Mouse (Mus musculus): ENCODE results near the gene Dnaic1. TPM values are rescaled to one million over a fixed set of nuclear protein-coding genes. Genes with fewer than 3 reads are reported as not detected.

The Dnaic1 gene
- polyA plus RNA-seq, 1 experiment = 86.5 TPM

DNA sequence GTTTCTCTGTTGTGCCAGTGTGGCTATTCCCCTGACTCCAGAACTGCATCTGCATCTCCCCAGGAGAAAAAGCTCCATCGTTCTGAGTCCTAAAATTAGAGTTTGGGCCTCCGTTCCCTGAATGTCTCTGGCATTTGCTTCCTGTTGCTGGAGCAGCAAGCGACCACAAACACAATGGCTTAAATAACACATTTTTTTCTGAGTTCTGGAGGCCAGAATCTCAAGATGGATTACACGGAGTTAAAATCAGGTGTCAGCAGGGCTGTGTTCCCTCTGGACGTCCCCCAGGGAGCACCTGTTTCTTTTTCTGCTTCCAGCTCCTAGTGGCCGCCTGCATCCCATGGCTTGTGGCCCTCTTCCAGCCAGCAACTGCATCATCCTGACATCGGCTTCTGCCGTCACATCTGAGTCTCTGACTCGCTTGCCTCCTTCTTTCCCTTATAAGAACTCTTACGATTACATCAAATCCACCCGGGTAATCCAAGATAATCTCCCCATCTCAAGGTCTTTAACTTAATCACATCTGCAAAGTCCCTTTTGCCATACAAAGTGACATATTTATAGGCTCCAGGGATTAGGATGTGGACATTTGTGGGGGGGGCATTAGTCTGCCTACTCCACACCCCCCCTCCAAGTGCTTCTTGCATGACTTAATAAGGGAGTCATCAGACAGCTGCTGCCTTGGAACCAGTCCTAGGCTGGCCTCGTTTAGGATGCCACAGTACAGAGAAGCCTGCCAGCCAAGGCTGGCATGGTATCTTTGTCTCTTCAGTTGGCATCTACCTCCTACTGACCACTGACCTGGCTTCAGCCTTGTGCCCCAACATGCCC, 49.6 kb downstream of the Dnaic1 start:
- no peak overlapping the region for H3K27ac ChIP-seq (ENCODE audit: control insufficient read depth, insufficient read depth, low read depth, low read length)
- TF ChIP-seq CTCF (IDR thresholded peaks at IDR 0.05; ENCODE audit: control insufficient read depth, insufficient read depth, insufficient replicate concordance, low read depth, low read length) = no peak

GRCm38 (mm10) chr4:41622071-41622470, 52.5 kb downstream of the Dnaic1 start:
- no peak for TF ChIP-seq CTCF (IDR thresholded peaks at IDR 0.05; ENCODE audit: control insufficient read depth, insufficient read depth, insufficient replicate concordance, low read depth, low read length)
- TF ChIP-seq POLR2A (IDR thresholded peaks at IDR 0.05; ENCODE audit: control insufficient read depth, low read depth, low read length) = no peak
- Histone ChIP-seq H3K4me1 (ENCODE audit: control insufficient read depth, insufficient read depth, low read length) (no peaks in the 10 kb centered on the region), H3K4me3 (ENCODE audit: control insufficient read depth, low read depth, low read length) (no peak overlapping the region), H3K27ac (ENCODE audit: control insufficient read depth, insufficient read depth, low read depth, low read length) (no peak overlapping the region), H3K36me3 (ENCODE audit: control insufficient read depth, insufficient read depth, low read length) (no peaks in the 10 kb centered on the region; the same call in 1 of the 2 replicates), H3K27me3 (ENCODE audit: control insufficient read depth, insufficient read depth, low read length) (no peaks in the 10 kb centered on the region)

More for the DNA sequence above, 49.6 kb downstream of the Dnaic1 start:
- H3K4me1 ChIP-seq (ENCODE audit: control insufficient read depth, insufficient read depth, low read length) = no peaks in the 10 kb centered on the region
- no peak overlapping the region for H3K4me3 ChIP-seq (ENCODE audit: control insufficient read depth, low read depth, low read length)
- H3K27me3 ChIP-seq (ENCODE audit: control insufficient read depth, insufficient read depth, low read length) = no peaks in the 10 kb centered on the region
- no peaks in the 10 kb centered on the region; the same call in 1 of the 2 replicates for H3K36me3 ChIP-seq (ENCODE audit: control insufficient read depth, insufficient read depth, low read length)

DNA sequence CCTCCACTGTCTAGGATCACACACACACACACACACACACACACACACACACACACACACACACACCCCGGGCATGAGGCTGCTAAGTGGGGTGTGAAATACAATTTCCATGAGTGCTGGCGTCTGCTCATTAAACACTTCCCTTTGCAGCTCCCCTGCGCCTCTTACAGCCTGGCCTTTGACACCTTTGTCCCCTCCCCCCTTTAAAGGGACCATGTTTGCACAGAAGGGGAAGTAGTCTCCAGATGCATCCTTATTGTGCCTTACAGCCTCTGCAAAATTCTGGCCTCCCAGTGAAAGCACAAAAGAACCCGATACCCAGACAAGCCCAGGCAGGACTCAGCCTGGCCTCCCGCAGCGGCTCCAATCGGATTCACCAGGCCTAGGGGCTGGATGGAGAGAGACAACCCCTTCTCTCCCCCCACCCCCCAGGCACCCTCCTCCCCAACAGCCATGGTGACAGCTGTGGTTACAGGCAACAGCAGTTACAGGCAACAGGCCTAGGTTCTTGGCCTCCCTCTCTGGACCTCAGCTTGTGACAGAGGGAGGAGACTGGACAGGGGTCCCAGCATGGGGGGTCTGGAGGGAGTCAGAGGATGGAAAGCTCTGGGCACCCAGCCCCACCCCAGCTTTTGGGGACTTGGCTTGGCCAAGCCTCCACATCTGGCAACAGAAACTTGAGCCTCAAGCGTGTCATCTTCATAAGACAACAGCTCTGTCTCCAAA, 58.8 kb downstream of the Dnaic1 start:
- Histone ChIP-seq H3K36me3 (ENCODE audit: control insufficient read depth, insufficient read depth, low read length) (no peaks in the 10 kb centered on the region; the same call in 1 of the 2 replicates), H3K27me3 (ENCODE audit: control insufficient read depth, insufficient read depth, low read length) (no peaks in the 10 kb centered on the region), H3K4me1 (ENCODE audit: control insufficient read depth, insufficient read depth, low read length) (no peaks in the 10 kb centered on the region), H3K4me3 (ENCODE audit: control insufficient read depth, low read depth, low read length) (no peak overlapping the region), H3K27ac (ENCODE audit: control insufficient read depth, insufficient read depth, low read depth, low read length) (no peak overlapping the region)
- TF ChIP-seq POLR2A (IDR thresholded peaks at IDR 0.05; ENCODE audit: control insufficient read depth, low read depth, low read length) = no peak
- no peak for TF ChIP-seq CTCF (IDR thresholded peaks at IDR 0.05; ENCODE audit: control insufficient read depth, insufficient read depth, insufficient replicate concordance, low read depth, low read length)

DNA sequence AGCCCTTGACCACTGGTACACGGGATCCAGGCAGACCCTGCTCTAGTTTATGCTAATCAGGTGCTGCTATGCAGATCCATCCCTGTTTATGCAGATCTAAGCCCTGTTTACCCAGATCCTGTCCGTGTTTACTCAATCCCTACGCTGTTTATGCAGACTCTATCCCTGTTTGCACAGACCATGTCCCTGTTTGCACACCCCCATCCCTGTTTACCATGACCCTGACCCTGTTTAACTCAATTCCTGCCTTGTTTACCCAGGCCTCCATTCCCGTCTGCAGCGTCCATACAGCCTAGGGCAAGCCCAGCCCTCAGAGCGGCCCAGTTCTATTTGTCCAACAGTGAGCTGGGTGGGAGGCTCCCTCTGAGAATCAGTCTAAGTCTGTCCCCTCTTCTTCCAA, 60.6 kb downstream of the Dnaic1 start:
- Histone ChIP-seq H3K27ac (ENCODE audit: control insufficient read depth, insufficient read depth, low read depth, low read length) (no peak overlapping the region), H3K4me3 (ENCODE audit: control insufficient read depth, low read depth, low read length) (no peak overlapping the region), H3K36me3 (ENCODE audit: control insufficient read depth, insufficient read depth, low read length) (no peaks in the 10 kb centered on the region; the same call in 1 of the 2 replicates), H3K4me1 (ENCODE audit: control insufficient read depth, insufficient read depth, low read length) (no peaks in the 10 kb centered on the region), H3K27me3 (ENCODE audit: control insufficient read depth, insufficient read depth, low read length) (no peaks in the 10 kb centered on the region)
- TF ChIP-seq POLR2A (IDR thresholded peaks at IDR 0.05; ENCODE audit: control insufficient read depth, low read depth, low read length) (no peak), CTCF (IDR thresholded peaks at IDR 0.05; ENCODE audit: control insufficient read depth, insufficient read depth, insufficient replicate concordance, low read depth, low read length) (no peak)

DNA sequence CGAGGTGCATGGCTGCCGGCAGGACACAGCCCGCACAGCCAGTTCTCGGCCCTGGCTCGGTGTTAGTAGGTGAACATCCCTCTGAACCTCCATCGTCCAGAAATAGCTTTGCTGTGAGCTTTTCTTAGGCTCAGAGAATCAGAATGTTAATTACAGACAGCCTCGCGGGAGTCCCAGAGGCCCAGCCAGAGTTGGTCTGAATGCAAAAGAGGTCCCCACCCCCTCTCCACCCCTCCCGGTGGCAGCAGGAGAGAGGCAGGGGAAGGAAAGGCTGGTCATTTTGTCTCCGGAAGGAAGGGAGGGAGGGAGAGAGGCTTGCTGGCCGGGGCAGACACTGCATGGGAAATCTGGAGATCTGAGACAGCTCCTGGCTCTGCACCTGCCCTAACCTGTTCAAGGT, 61.8 kb downstream of the Dnaic1 start:
- no peaks in the 10 kb centered on the region for H3K4me1 ChIP-seq (ENCODE audit: control insufficient read depth, insufficient read depth, low read length)

DNA sequence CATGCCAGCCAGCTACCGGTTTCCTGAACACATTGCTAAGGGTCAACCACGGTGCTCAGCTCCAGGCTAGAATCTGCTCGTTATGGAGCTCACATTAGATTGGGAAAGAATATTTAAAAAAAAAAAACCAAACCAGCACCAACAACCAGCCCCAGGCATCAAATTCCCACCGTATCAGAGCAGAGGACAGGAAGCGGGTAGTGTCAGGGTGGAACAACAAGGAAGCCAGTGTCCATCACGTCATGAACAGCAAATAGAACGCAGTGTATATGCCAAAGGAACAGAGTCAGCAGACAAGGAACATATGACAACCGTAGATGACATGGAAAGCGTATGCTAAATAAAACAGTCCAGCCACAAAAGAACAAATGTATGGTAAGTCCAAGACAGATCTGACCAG, 63.4 kb downstream of the Dnaic1 start:
- H3K27ac ChIP-seq (ENCODE audit: control insufficient read depth, insufficient read depth, low read depth, low read length) = no peak overlapping the region
- H3K27me3 ChIP-seq (ENCODE audit: control insufficient read depth, insufficient read depth, low read length) = no peaks in the 10 kb centered on the region
- no peak overlapping the region for H3K4me3 ChIP-seq (ENCODE audit: control insufficient read depth, low read depth, low read length)
- H3K4me1 ChIP-seq (ENCODE audit: control insufficient read depth, insufficient read depth, low read length) = no peaks in the 10 kb centered on the region
- H3K36me3 ChIP-seq (ENCODE audit: control insufficient read depth, insufficient read depth, low read length) = no peaks in the 10 kb centered on the region
- TF ChIP-seq CTCF (IDR thresholded peaks at IDR 0.05; ENCODE audit: control insufficient read depth, insufficient read depth, insufficient replicate concordance, low read depth, low read length) (no peak), POLR2A (IDR thresholded peaks at IDR 0.05; ENCODE audit: control insufficient read depth, low read depth, low read length) (no peak)

More for the DNA sequence above, 61.8 kb downstream of the Dnaic1 start:
- Histone ChIP-seq H3K4me3 (ENCODE audit: control insufficient read depth, low read depth, low read length) (no peak overlapping the region), H3K27me3 (ENCODE audit: control insufficient read depth, insufficient read depth, low read length) (no peaks in the 10 kb centered on the region), H3K27ac (ENCODE audit: control insufficient read depth, insufficient read depth, low read depth, low read length) (no peak overlapping the region), H3K36me3 (ENCODE audit: control insufficient read depth, insufficient read depth, low read length) (no peaks in the 10 kb centered on the region)
- TF ChIP-seq CTCF (IDR thresholded peaks at IDR 0.05; ENCODE audit: control insufficient read depth, insufficient read depth, insufficient replicate concordance, low read depth, low read length) (no peak), POLR2A (IDR thresholded peaks at IDR 0.05; ENCODE audit: control insufficient read depth, low read depth, low read length) (no peak)

DNA sequence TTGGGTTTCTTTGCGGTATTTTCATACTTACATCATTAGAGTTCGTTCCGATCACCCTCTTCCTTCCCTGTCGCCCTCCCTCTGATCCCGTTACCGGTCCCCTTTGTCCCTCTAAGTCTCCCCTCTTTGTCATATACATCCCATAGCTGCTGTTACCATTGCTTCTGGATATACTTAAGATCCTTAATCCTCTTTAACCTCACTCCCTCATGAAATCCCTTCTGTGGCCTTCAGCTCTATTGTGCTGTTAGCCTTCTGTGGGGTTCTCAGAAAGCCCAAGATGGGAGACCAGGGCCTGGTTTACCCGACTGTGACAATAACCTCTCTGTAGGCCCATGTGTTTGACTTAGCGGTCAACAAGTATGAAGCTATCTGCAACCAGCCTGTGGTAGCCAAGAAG, 65.1 kb downstream of the Dnaic1 start:
- Histone ChIP-seq H3K27ac (ENCODE audit: control insufficient read depth, insufficient read depth, low read depth, low read length) (no peak overlapping the region), H3K4me3 (ENCODE audit: control insufficient read depth, low read depth, low read length) (no peak overlapping the region), H3K27me3 (ENCODE audit: control insufficient read depth, insufficient read depth, low read length) (no peaks in the 10 kb centered on the region), H3K36me3 (ENCODE audit: control insufficient read depth, insufficient read depth, low read length) (no peaks in the 10 kb centered on the region), H3K4me1 (ENCODE audit: control insufficient read depth, insufficient read depth, low read length) (peaks cover 2% of the 10 kb centered on the region)
- TF ChIP-seq POLR2A (IDR thresholded peaks at IDR 0.05; ENCODE audit: control insufficient read depth, low read depth, low read length) (no peak), CTCF (IDR thresholded peaks at IDR 0.05; ENCODE audit: control insufficient read depth, insufficient read depth, insufficient replicate concordance, low read depth, low read length) (no peak)

Measured in testis, adult 2 months (tissue).